In the genomic region with DNA sequence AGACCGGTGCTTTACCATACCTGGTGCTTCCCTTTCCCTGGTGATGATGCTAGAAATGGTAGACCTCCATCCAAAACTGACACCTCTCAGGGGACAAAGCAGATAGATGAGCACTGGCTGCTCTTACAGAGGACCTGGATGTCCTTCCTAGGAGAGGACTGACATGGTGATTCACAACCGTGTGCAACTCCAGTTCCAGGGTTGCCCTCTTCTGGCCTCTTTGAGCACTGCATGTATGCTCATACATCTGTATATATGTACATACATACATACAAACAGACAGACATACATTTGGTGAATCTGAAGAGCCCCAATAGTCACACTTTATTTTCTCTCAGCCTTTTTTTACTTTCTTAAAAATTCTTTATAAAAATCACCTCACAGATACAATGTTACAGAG, we compare ENCODE assay signal across 8 mouse cellular contexts. TPM values are rescaled to one million over a fixed set of nuclear protein-coding genes. Genes with fewer than 3 reads are reported as not detected.
DNase-seq lines count a peak whose midpoint lies in the region; ATAC-seq and TF ChIP-seq lines count a peak whose summit lies in the region.

No protein-coding gene starts in this region.

- H3K36me3 ChIP-seq in liver, postnatal 0 days (replicated peaks; ENCODE audit: insufficient read depth, low read length), result no peaks in the 10 kb centered on the region

- no peaks in the 10 kb centered on the region for H3K4me1 ChIP-seq in liver, postnatal 0 days (ENCODE audit: insufficient read depth)

- H3K4me3 ChIP-seq in liver, postnatal 0 days (ENCODE audit: low read depth, low read length), result no peak overlapping the region

- 62% methylated on average over 2 of the region's 2 CpGs for WGBS in liver, postnatal 0 days (ENCODE audit: insufficient replicate concordance)

- no peaks in the 10 kb centered on the region for H3K27me3 ChIP-seq in liver, postnatal 0 days (ENCODE audit: insufficient read depth, low read length)

- no peaks in the 10 kb centered on the region for H3K9me3 ChIP-seq in liver, postnatal 0 days (ENCODE audit: low read length)

- DNase-seq in heart, adult 18-20 months, result peak; percentile 31 to 65
- no peak for DNase-seq in heart, adult 8-10 months (ENCODE audit: low spot score)
- DNase-seq in right cerebral cortex, postnatal 4 days, result peak; percentile 70
- no peak for DNase-seq in right cerebral cortex, adult 18-20 months
- peak; percentile 75 to 88 for DNase-seq in cerebellum, postnatal 25 days
- peak; percentile 53 for DNase-seq in liver, postnatal 0 days
- no peak for DNase-seq in ovary, postnatal 10 days (ENCODE audit: low spot score)
- DNase-seq in T-cell, adult 2 months (ENCODE audit: low spot score), result no peak

- H3K4me2 ChIP-seq in liver, postnatal 0 days (ENCODE audit: low read depth, low read length), result no peak overlapping the region

- no peak overlapping the region for H3K27ac ChIP-seq in liver, postnatal 0 days (ENCODE audit: low read depth)

- peak; percentile 64 for TF ChIP-seq CTCF in liver, postnatal 0 days (IDR thresholded peaks at IDR 0.05; ENCODE audit: low read depth)

- ATAC-seq in liver, postnatal 0 days, result no peak

- no peak for TF ChIP-seq EP300 in liver, postnatal 0 days (IDR thresholded peaks at IDR 0.05; ENCODE audit: low read depth)

- H3K9ac ChIP-seq in liver, postnatal 0 days (replicated peaks), result no peak overlapping the region

RNA-seq across cellular contexts. Expression of gene Car4, which starts 20.5 kb away (rescaled TPM):
- 10 to 100 TPM; 16.9 to 29.0 TPM for total RNA-seq in heart, adult 18-20 months (2021)
- total RNA-seq in heart, adult 8-10 months (2022), result 10 to 100 TPM; 25.1 to 33.9 (median 27.0) TPM
- not detected in 2 replicates for polyA plus RNA-seq in liver, postnatal 0 days (2015; fragmentation: Nextera tagmentation; extraction: Ambion mirVana)

Comparison
In these comparisons a context has a peak if more than half of its experiments do, and no peak if none do; other contexts are left out.
1. DNase-seq: peak in heart, adult 18-20 months (2 of 2), right cerebral cortex, postnatal 4 days (single experiment), cerebellum, postnatal 25 days (2 of 2) and liver, postnatal 0 days (single experiment); none in heart, adult 8-10 months (single experiment), right cerebral cortex, adult 18-20 months (single experiment), ovary, postnatal 10 days (single experiment) and T-cell, adult 2 months (single experiment).